Mouse (Mus musculus) heart, embryonic 12.5 days (tissue): ENCODE measurements at regions not wholly inside any gene's neighbourhood (a gene's known extent, or its start where the extent isn't known, plus 50 kb on each side); places are given as distances from the start of the nearest gene placed in this dataset.

ENCODE experiments used
- ATAC-seq: fragments of 200-750 bp; cut with Nextera tagmentation; 2 replicates; pipeline ENCODE4 v1.8.0; 2017; ENCODE audit warnings: moderate TSS enrichment, moderate library complexity; ENCODE audit not compliant: insufficient number of reproducible peaks, low FRiP score
- H3K27ac ChIP-seq: fragments of 300-500 bp; sonication (generic); 2 replicates; pipeline ENCODE4 v1.5.1; 2016; ENCODE audit warnings: mild to moderate bottlenecking, moderate library complexity; ENCODE audit not compliant: poor library complexity, severe bottlenecking
- H3K27me3 ChIP-seq: fragments of 300-500 bp; sonication (generic); replicated peaks from 2 replicates; pipeline ENCODE4 v1.6.1; 2016; ENCODE audit warnings: mild to moderate bottlenecking, moderate library complexity
- H3K36me3 ChIP-seq: fragments of 300-500 bp; sonication (generic); 2 replicates; pipeline ENCODE4 v1.6.1; 2016; ENCODE audit warnings: mild to moderate bottlenecking, moderate library complexity
- H3K4me1 ChIP-seq: fragments of 300-500 bp; sonication (generic); replicated peaks from 2 replicates; pipeline ENCODE4 v1.6.1; 2016; ENCODE audit warnings: mild to moderate bottlenecking
- H3K4me2 ChIP-seq: fragments of 300-500 bp; sonication (generic); 2 replicates; pipeline ENCODE4 v1.6.1; 2016; ENCODE audit warnings: mild to moderate bottlenecking, moderate library complexity
- H3K4me3 ChIP-seq: fragments of 300-500 bp; sonication (generic); 2 replicates; pipeline ENCODE4 v1.5.1; 2016; ENCODE audit warnings: mild to moderate bottlenecking
- H3K9ac ChIP-seq: fragments of 300-500 bp; sonication (generic); 2 replicates; pipeline ENCODE4 v1.6.1; 2016; ENCODE audit warnings: mild to moderate bottlenecking, moderate library complexity
- H3K9me3 ChIP-seq: fragments of 300-500 bp; sonication (generic); replicated peaks from 2 replicates; pipeline ENCODE4 v1.6.1; 2016; ENCODE audit warnings: mild to moderate bottlenecking, moderate library complexity
- WGBS: fragments of 180-500 bp; shearing (Covaris S2); methylation state at CpG from one replicate; pipeline ENCODE4 v1.1.7; 2016; 5-methylcytosine and 5-hydroxymethylcytosine counted together

GRCm38 (mm10) chr7:40693755-40694154, 204.4 kb upstream of the Vstm2b start:
- ATAC-seq = no peak
- no peak overlapping the region for H3K4me3 ChIP-seq
- 61% methylated on average over 5 of the region's 5 CpGs for WGBS

GRCm38 (mm10) chr7:40697551-40697950, 200.6 kb upstream of the Vstm2b start:
- no peaks in the 10 kb centered on the region for H3K9me3 ChIP-seq
- H3K4me3 ChIP-seq = no peak overlapping the region
- H3K27me3 ChIP-seq = no peaks in the 10 kb centered on the region
- H3K27ac ChIP-seq = no peak overlapping the region
- no peaks in the 10 kb centered on the region for H3K4me1 ChIP-seq
- no peaks in the 10 kb centered on the region for H3K36me3 ChIP-seq
- WGBS = 53% methylated on average over 8 of the region's 8 CpGs
- no peak overlapping the region for H3K9ac ChIP-seq
- H3K4me2 ChIP-seq = no peak overlapping the region
- ATAC-seq = no peak

More at GRCm38 (mm10) chr7:40693755-40694154, 204.4 kb upstream of the Vstm2b start:
- Histone ChIP-seq H3K4me1 (no peaks in the 10 kb centered on the region), H3K4me2 (no peak overlapping the region), H3K27ac (no peak overlapping the region), H3K27me3 (no peaks in the 10 kb centered on the region), H3K36me3 (no peaks in the 10 kb centered on the region), H3K9ac (no peak overlapping the region), H3K9me3 (no peaks in the 10 kb centered on the region)

- Histone ChIP-seq H3K27me3 (no peaks in the 10 kb centered on the region), H3K4me3 (no peak overlapping the region), H3K9me3 (no peaks in the 10 kb centered on the region), H3K4me1 (no peaks in the 10 kb centered on the region), H3K4me2 (no peak overlapping the region), H3K27ac (no peak overlapping the region), H3K36me3 (no peaks in the 10 kb centered on the region), H3K9ac (no peak overlapping the region)
- 39% methylated on average over 3 of the region's 3 CpGs for WGBS
- no peak for ATAC-seq
These were observed 199.8 kb upstream of the Vstm2b start for GRCm38 (mm10) chr7:40698309-40698708.

- Histone ChIP-seq H3K4me1 (no peaks in the 10 kb centered on the region), H3K9ac (no peak overlapping the region), H3K36me3 (no peaks in the 10 kb centered on the region), H3K27me3 (no peaks in the 10 kb centered on the region), H3K27ac (no peak overlapping the region), H3K4me2 (no peak overlapping the region), H3K4me3 (no peak overlapping the region), H3K9me3 (no peaks in the 10 kb centered on the region)
- no peak for ATAC-seq
- WGBS = 88% methylated on average over 1 of the region's 1 CpGs
These were observed 198.5 kb upstream of the Vstm2b start for GRCm38 (mm10) chr7:40699633-40700032.

- H3K4me3 ChIP-seq = no peak overlapping the region
- H3K9ac ChIP-seq = no peak overlapping the region
- H3K9me3 ChIP-seq = 0 out of 2 replicates have a peak, but pooled peaks cover 5% of the 10 kb centered on the region
- no peak overlapping the region for H3K27ac ChIP-seq
- H3K4me1 ChIP-seq = no peaks in the 10 kb centered on the region
- no peaks in the 10 kb centered on the region for H3K27me3 ChIP-seq
- no peak for ATAC-seq
- 85% methylated on average over 5 of the region's 5 CpGs for WGBS
- no peak overlapping the region for H3K4me2 ChIP-seq
- no peaks in the 10 kb centered on the region for H3K36me3 ChIP-seq
These were observed 197.5 kb upstream of the Vstm2b start for GRCm38 (mm10) chr7:40700656-40701055.

GRCm38 (mm10) chr7:40702191-40703045, 195.7 kb upstream of the Vstm2b start:
- Histone ChIP-seq H3K4me2 (no peak overlapping the region), H3K27ac (no peak overlapping the region), H3K9me3 (0 out of 2 replicates have a peak, but pooled peaks cover 6% of the 10 kb centered on the region), H3K27me3 (no peaks in the 10 kb centered on the region), H3K9ac (no peak overlapping the region), H3K4me3 (no peak overlapping the region), H3K36me3 (no peaks in the 10 kb centered on the region), H3K4me1 (no peaks in the 10 kb centered on the region)
- no peak for ATAC-seq
- WGBS = 69% methylated on average over 5 of the region's 5 CpGs

GRCm38 (mm10) chr7:40708231-40708630, 189.9 kb upstream of the Vstm2b start:
- Histone ChIP-seq H3K4me1 (no peaks in the 10 kb centered on the region), H3K9me3 (0 out of 2 replicates have a peak, but pooled peaks cover 6% of the 10 kb centered on the region), H3K27ac (no peak overlapping the region), H3K36me3 (no peaks in the 10 kb centered on the region), H3K4me2 (no peak overlapping the region), H3K9ac (no peak overlapping the region), H3K4me3 (no peak overlapping the region), H3K27me3 (no peaks in the 10 kb centered on the region)
- 87% methylated on average over 2 of the region's 2 CpGs for WGBS
- ATAC-seq = no peak

GRCm38 (mm10) chr7:40717991-40718390, 180.1 kb upstream of the Vstm2b start:
- no peak for ATAC-seq
- H3K9me3 ChIP-seq = no peaks in the 10 kb centered on the region
- no peaks in the 10 kb centered on the region for H3K4me1 ChIP-seq
- no peaks in the 10 kb centered on the region for H3K36me3 ChIP-seq
- no peak overlapping the region for H3K4me3 ChIP-seq
- H3K27me3 ChIP-seq = no peaks in the 10 kb centered on the region
- no peak overlapping the region for H3K4me2 ChIP-seq
- H3K27ac ChIP-seq = no peak overlapping the region
- WGBS = 54% methylated on average over 6 of the region's 6 CpGs
- no peak overlapping the region for H3K9ac ChIP-seq

GRCm38 (mm10) chr7:40736971-40737468, 161.1 kb upstream of the Vstm2b start:
- WGBS = 51% methylated on average over 6 of the region's 6 CpGs
- H3K4me1 ChIP-seq = no peaks in the 10 kb centered on the region

GRCm38 (mm10) chr7:40737496-40737895, 160.6 kb upstream of the Vstm2b start:
- Histone ChIP-seq H3K27me3 (no peaks in the 10 kb centered on the region), H3K9me3 (no peaks in the 10 kb centered on the region), H3K4me2 (no peak overlapping the region), H3K27ac (no peak overlapping the region), H3K36me3 (no peaks in the 10 kb centered on the region), H3K9ac (no peak overlapping the region), H3K4me1 (no peaks in the 10 kb centered on the region), H3K4me3 (no peak overlapping the region)
- WGBS = 68% methylated on average over 7 of the region's 7 CpGs
- no peak for ATAC-seq

More at GRCm38 (mm10) chr7:40736971-40737468, 161.1 kb upstream of the Vstm2b start:
- no peak overlapping the region for H3K9ac ChIP-seq
- no peak overlapping the region for H3K4me3 ChIP-seq
- H3K9me3 ChIP-seq = no peaks in the 10 kb centered on the region
- H3K36me3 ChIP-seq = no peaks in the 10 kb centered on the region
- H3K27ac ChIP-seq = no peak overlapping the region
- no peaks in the 10 kb centered on the region for H3K27me3 ChIP-seq
- H3K4me2 ChIP-seq = no peak overlapping the region
- ATAC-seq = no peak

GRCm38 (mm10) chr7:40738174-40738573, 160.0 kb upstream of the Vstm2b start:
- H3K4me3 ChIP-seq = no peak overlapping the region
- no peaks in the 10 kb centered on the region for H3K4me1 ChIP-seq
- H3K9ac ChIP-seq = no peak overlapping the region
- no peaks in the 10 kb centered on the region for H3K27me3 ChIP-seq
- ATAC-seq = no peak
- WGBS = 78% methylated on average over 3 of the region's 3 CpGs
- no peaks in the 10 kb centered on the region for H3K9me3 ChIP-seq
- no peak overlapping the region for H3K4me2 ChIP-seq
- no peak overlapping the region for H3K27ac ChIP-seq
- no peaks in the 10 kb centered on the region for H3K36me3 ChIP-seq
